Mouse (Mus musculus) lung, adult 2 months (tissue): ENCODE measurements around the gene Krtap19-1. TPM values are rescaled to one million over a fixed set of nuclear protein-coding genes. Genes with fewer than 3 reads are reported as not detected.

Experiments
- DNase-seq: peaks from one replicate; pipeline ENCODE4 v3.0.0; 2022
- H3K4me1 ChIP-seq: fragments of 200-500 bp; 2 replicates; pipeline ENCODE4 v1.6.1; 2011; ENCODE audit warnings: low read length; ENCODE audit not compliant: control insufficient read depth, insufficient read depth
- H3K4me3 ChIP-seq: fragments of 200-500 bp; replicated peaks from 2 replicates; pipeline ENCODE3; 2011; ENCODE audit warnings: low read depth, mild to moderate bottlenecking, control low read depth, low read length; ENCODE audit errors: extremely low read depth
- CTCF ChIP-seq: fragments of 200-500 bp; IDR thresholded peaks from 2 replicates; pipeline ENCODE4 v1.5.1; 2011; ENCODE audit warnings: mild to moderate bottlenecking, low read length, control low read depth; ENCODE audit not compliant: insufficient read depth
- POLR2A ChIP-seq: fragments of 200-500 bp; IDR thresholded peaks from 2 replicates; pipeline ENCODE4 v1.6.1; 2011; ENCODE audit warnings: low read depth, mild to moderate bottlenecking, control low read depth, low read length, borderline replicate concordance; ENCODE audit errors: extremely low read depth
- WGBS: fragments of 180-500 bp; shearing (Covaris S2); methylation state at CpG from one replicate; pipeline ENCODE4 v1.1.7; 2018; 5-methylcytosine and 5-hydroxymethylcytosine counted together
- polyA plus RNA-seq: library from polyadenylated mRNA; depleted of rRNA; stranded (reverse); fragments of >200 nt; gene quantifications from 2 replicates; pipeline ENCODE4 v1.2.3, GENCODE M21; 2012; rRNA removed

Krtap19-1 gene
- polyA plus RNA-seq, 1 experiment: not detected

- 77% methylated on average over 3 of the region's 3 CpGs for WGBS
- no peak for DNase-seq
- TF ChIP-seq POLR2A (no peak), CTCF (no peak)
- H3K4me1 ChIP-seq: no peaks in the 10 kb centered on the region
- H3K4me3 ChIP-seq: no peak overlapping the region
Observed at GRCm38 (mm10) chr16:88826978-88827377, 42.2 kb downstream of the Krtap19-1 start.

DNA sequence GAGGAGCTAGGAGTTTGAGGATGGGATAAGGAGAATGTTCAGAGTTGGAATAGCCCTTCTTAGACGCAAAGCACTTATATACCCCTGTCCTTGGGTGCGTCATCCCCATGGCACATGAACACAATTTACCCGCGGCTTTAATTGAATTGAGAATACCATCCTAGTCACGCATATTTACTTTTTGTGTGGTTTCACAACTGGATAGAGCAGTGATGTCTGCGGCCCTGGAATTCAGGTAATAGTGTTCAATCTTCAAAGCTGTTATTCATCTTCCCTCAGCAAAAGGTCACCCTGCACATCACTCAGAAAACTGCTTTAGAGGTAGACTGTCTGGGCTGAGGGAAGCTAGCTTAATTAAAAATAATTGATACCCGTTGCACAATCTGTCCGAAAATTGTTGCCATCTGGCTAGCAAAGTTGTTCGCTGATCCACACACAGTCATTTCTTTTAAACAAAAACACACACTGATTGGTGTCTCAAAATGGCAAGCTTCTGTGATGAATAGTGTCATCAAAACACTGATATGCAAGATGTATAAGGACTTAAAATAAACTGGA lies 43.0 kb downstream of the Krtap19-1 start, which contains the start of gene Krtap14:
Gene Krtap14 (minus strand): TSS at position 51 of the 558 bp plus-strand sequence.
- Histone ChIP-seq H3K4me1 (no peaks in the 10 kb centered on the region), H3K4me3 (no peak within 1 kb of the TSS)
- no peak for TF ChIP-seq POLR2A
- no peak for TF ChIP-seq CTCF
- 87% methylated on average over 9 of the region's 9 CpGs for WGBS
- no peak for DNase-seq

DNA sequence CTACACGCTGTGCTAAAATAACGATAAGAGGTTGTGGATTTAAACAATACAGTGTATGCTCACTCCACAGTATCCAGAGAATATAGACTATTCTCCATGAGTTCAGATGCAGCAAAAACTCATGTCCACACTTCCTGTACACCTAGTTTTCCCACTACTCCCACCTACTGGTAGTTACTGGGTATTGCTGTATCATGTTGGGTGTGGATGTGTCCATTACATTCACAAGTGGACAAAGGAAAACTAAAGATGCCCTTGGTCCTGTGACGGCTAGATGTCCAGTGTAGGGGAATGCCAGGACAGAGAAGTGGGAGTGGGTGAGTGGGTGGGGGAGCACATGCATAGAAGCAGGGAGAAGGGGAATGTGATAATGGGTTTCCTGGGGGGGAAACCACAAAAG lies 45.5 kb downstream of the Krtap19-1 start:
- Histone ChIP-seq H3K4me3 (no peak overlapping the region), H3K4me1 (no peaks in the 10 kb centered on the region)
- WGBS: 75% methylated on average over 3 of the region's 3 CpGs
- no peak for DNase-seq
- no peak for TF ChIP-seq POLR2A
- TF ChIP-seq CTCF: no peak

DNA sequence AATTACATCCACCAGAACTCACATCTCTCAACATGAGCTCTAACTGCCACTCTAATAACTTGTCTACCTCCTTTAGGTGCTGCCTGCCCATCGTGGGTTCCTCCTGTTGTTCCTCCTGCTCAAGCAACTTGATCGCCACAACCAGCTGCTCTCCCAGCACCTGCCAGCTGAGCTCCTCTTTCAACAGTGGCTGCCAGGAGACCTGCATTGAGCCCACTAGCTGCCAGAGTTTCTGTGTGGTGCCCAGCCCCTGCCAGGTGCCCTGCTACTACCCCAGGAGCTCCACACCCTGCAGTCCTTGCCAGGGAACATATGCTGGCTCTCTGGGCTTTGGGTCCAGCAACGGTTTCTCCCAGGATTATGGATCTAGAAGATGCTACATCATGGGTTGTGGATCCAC lies 49.1 kb downstream of the Krtap19-1 start, which contains the start of gene Krtap15:
Gene Krtap15 (plus strand): TSS at position 150 of the 400 bp plus-strand sequence.
- Histone ChIP-seq H3K4me3 (no peak within 1 kb of the TSS), H3K4me1 (no peaks in the 10 kb centered on the region)
- DNase-seq: no peak
- 77% methylated on average over 3 of the region's 3 CpGs for WGBS
- TF ChIP-seq POLR2A (no peak), CTCF (no peak)

Other genes starting within 250 kb of the Krtap19-1 start
- 0.32 TPM in 1 of 2 replicates, not detected in the other for gene 2310079G19Rik, start 241.7 kb downstream of the Krtap19-1 start, polyA plus RNA-seq
- not detected in 2 replicates for gene Krtap26-1, start 221.6 kb downstream of the Krtap19-1 start, polyA plus RNA-seq
- gene Krtap27-1, start 197.7 kb downstream of the Krtap19-1 start, polyA plus RNA-seq: not detected in 2 replicates
- gene 2310061N02Rik, start 161.4 kb downstream of the Krtap19-1 start, polyA plus RNA-seq: not detected in 2 replicates
- not detected in 2 replicates for gene Krtap13-1, start 140.5 kb downstream of the Krtap19-1 start, polyA plus RNA-seq
- not detected in 2 replicates for gene Krtap13, start 117.8 kb downstream of the Krtap19-1 start, polyA plus RNA-seq
- gene 2310034C09Rik, start 110.6 kb downstream of the Krtap19-1 start, polyA plus RNA-seq: not detected in 2 replicates
- not detected in 2 replicates for gene 2310057N15Rik, start 95.2 kb downstream of the Krtap19-1 start, polyA plus RNA-seq
- not detected in 2 replicates for gene Gm5965, start 91.5 kb downstream of the Krtap19-1 start, polyA plus RNA-seq
- gene Gm20741, start 57.2 kb downstream of the Krtap19-1 start, polyA plus RNA-seq: not detected in 2 replicates
- gene Krtap15, start 49.2 kb downstream of the Krtap19-1 start, polyA plus RNA-seq: not detected in 2 replicates
- gene Krtap14, start 43.3 kb downstream of the Krtap19-1 start, polyA plus RNA-seq: not detected in 2 replicates
- not detected in 2 replicates for gene Krtap19-2, start 4.9 kb upstream of the Krtap19-1 start, polyA plus RNA-seq
- not detected in 2 replicates for gene Krtap19-3, start 8.6 kb upstream of the Krtap19-1 start, polyA plus RNA-seq
- gene Krtap19-4, start 15.7 kb upstream of the Krtap19-1 start, polyA plus RNA-seq: not detected in 2 replicates
- not detected in 2 replicates for gene Krtap19-5, start 27.0 kb upstream of the Krtap19-1 start, polyA plus RNA-seq
- not detected in 2 replicates for gene Krtap19-9b, start 62.9 kb upstream of the Krtap19-1 start, polyA plus RNA-seq
- not detected in 2 replicates for gene Krtap16-3, start 93.5 kb upstream of the Krtap19-1 start, polyA plus RNA-seq
- gene Krtap22-2, start 141.3 kb upstream of the Krtap19-1 start, polyA plus RNA-seq: not detected in 2 replicates
- not detected in 2 replicates for gene Gm10229, start 145.9 kb upstream of the Krtap19-1 start, polyA plus RNA-seq
- not detected in 2 replicates for gene Krtap6-1, start 162.3 kb upstream of the Krtap19-1 start, polyA plus RNA-seq
- gene Gm10228, start 172.1 kb upstream of the Krtap19-1 start, polyA plus RNA-seq: not detected in 2 replicates
- not detected in 2 replicates for gene Krtap6-5, start 178.5 kb upstream of the Krtap19-1 start, polyA plus RNA-seq
- gene 1110025L11Rik, start 194.6 kb upstream of the Krtap19-1 start, polyA plus RNA-seq: not detected in 2 replicates
- not detected in 2 replicates for gene Krtap6-3, start 214.6 kb upstream of the Krtap19-1 start, polyA plus RNA-seq